Mouse (Mus musculus) lung, embryonic 15.5 days (tissue): ENCODE data around the gene Acp1. TPM values are rescaled to one million over a fixed set of nuclear protein-coding genes. Genes with fewer than 3 reads are reported as not detected.
A peak's percentile ranks its signal among the peaks of the same experiment; 100 is the strongest.

Experiments used
- ATAC-seq: fragments of 200-750 bp; cut with Nextera tagmentation; 2 replicates; pipeline ENCODE4 v1.8.0; 2017; ENCODE audit warnings: moderate number of reproducible peaks, borderline replicate concordance; ENCODE audit not compliant: low FRiP score, low TSS enrichment; ENCODE audit errors: extremely low read depth
- H3K27ac ChIP-seq: fragments of 300-500 bp; sonication (generic); 2 replicates; pipeline ENCODE4 v1.5.1; 2015; ENCODE audit warnings: moderate library complexity, mild to moderate bottlenecking, inconsistent platforms
- H3K27me3 ChIP-seq: fragments of 300-500 bp; sonication (generic); 2 replicates; pipeline ENCODE4 v1.6.1; 2015; ENCODE audit warnings: inconsistent platforms
- H3K36me3 ChIP-seq: fragments of 300-500 bp; sonication (generic); 2 replicates; pipeline ENCODE4 v1.6.1; 2015; ENCODE audit warnings: inconsistent platforms
- H3K4me1 ChIP-seq: fragments of 300-500 bp; sonication (generic); 2 replicates; pipeline ENCODE4 v1.6.1; 2015; ENCODE audit warnings: inconsistent platforms
- H3K4me2 ChIP-seq: fragments of 300-500 bp; sonication (generic); 2 replicates; pipeline ENCODE4 v1.6.1; 2015; ENCODE audit warnings: inconsistent platforms, mild to moderate bottlenecking, moderate library complexity
- H3K4me3 ChIP-seq: fragments of 300-500 bp; sonication (generic); 2 replicates; pipeline ENCODE4 v1.5.1; 2015; ENCODE audit warnings: mild to moderate bottlenecking, inconsistent platforms
- H3K9ac ChIP-seq: fragments of 300-500 bp; sonication (generic); 2 replicates; pipeline ENCODE4 v1.6.1; 2015; ENCODE audit warnings: inconsistent platforms
- H3K9me3 ChIP-seq: fragments of 300-500 bp; sonication (generic); 2 replicates; pipeline ENCODE4 v1.6.1; 2016; ENCODE audit warnings: inconsistent platforms
- whole genome bisulfite sequencing: fragments of 180-500 bp; shearing (Covaris S2); methylation state at CpG from one replicate; pipeline ENCODE4 v1.1.7; 2015; 5-methylcytosine and 5-hydroxymethylcytosine counted together
- polyA plus RNA-seq: library from polyadenylated mRNA; unstranded; fragments of >200 nt; fragmentation: Nextera tagmentation; extraction: Ambion mirVana; gene quantifications from 2 replicates; pipeline ENCODE4 v1.2.1, GENCODE M21; 2015

Acp1 gene
- 172 and 190 TPM in 2 replicates for polyA plus RNA-seq

DNA sequence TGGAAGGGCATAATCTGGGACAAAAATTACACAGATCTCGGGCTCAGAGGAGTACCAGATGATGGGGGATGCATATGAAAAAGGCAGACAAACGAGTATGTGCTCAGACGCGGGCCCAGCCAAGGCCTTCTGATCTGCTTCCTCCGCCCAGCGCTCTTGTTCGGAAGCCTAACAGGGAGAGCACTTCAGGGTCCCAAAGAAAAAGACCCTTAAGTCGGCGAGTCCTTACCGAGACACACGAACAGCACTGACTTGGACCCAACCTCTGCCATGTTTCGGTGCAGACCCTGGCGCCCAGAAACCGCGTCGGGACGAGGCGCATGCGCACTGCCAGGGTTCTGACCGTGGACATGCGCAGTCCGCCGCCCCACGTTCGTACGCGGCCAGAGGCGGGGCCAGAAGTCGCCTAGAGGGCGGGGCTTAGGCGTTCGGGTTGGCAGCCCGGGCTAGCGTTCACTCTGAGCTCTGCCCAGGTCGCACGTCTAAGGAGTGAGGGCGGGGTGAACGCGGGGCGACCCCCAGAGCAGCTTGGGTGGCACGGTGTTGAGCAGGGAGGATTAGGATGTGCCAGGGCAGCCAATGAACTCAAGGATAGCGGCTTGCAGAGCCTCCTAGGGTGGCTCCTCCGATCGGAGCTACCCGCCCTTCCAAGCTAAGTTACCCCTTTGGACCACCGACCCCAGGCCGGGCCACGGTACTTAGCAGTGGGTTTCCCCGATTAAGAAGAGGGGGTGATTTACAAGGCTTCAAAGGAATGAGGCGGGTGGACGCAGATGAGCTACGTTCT, at the start of gene Acp1, which contains the start of gene Sh3yl1:
TSS of gene Acp1 (minus strand) at position 329 of the 787 bp plus-strand sequence.
TSS of gene Sh3yl1 (plus strand) at position 408 of the 787 bp plus-strand sequence.
- Histone ChIP-seq H3K4me2 (peak within 1 kb of the TSS; percentile 74), H3K36me3 (no peaks in the 10 kb centered on the region), H3K4me3 (peak within 1 kb of the TSS; percentile 73), H3K27ac (peak within 1 kb of the TSS; percentile 37; the same call in 1 of the 2 replicates), H3K9ac (peak within 1 kb of the TSS; percentile 80), H3K27me3 (no peaks in the 10 kb centered on the region), H3K4me1 (peaks cover 15% of the 10 kb centered on the region), H3K9me3 (no peaks in the 10 kb centered on the region)
- ATAC-seq: peak; percentile 99
- whole genome bisulfite sequencing: under 1% methylated on average over 52 of the region's 52 CpGs

- no peak for ATAC-seq
- WGBS: 38% methylated on average over 3 of the region's 3 CpGs
These were observed 32.8 kb upstream of the Acp1 start for GRCm38 (mm10) chr12:30944197-30944596.

GRCm38 (mm10) chr12:30943057-30943986, 31.9 kb upstream of the Acp1 start:
- no peaks in the 10 kb centered on the region for H3K36me3 ChIP-seq
- no peaks in the 10 kb centered on the region for H3K27me3 ChIP-seq
- WGBS: 73% methylated on average over 14 of the region's 14 CpGs
- no peak overlapping the region for H3K4me3 ChIP-seq
- no peak overlapping the region for H3K9ac ChIP-seq
- no peaks in the 10 kb centered on the region for H3K4me1 ChIP-seq
- no peak for ATAC-seq
- H3K27ac ChIP-seq: no peak overlapping the region
- no peak overlapping the region for H3K4me2 ChIP-seq
- H3K9me3 ChIP-seq: no peaks in the 10 kb centered on the region

More at GRCm38 (mm10) chr12:30944197-30944596, 32.8 kb upstream of the Acp1 start:
- Histone ChIP-seq H3K9ac (no peak overlapping the region), H3K27ac (no peak overlapping the region), H3K27me3 (no peaks in the 10 kb centered on the region), H3K4me3 (no peak overlapping the region), H3K9me3 (no peaks in the 10 kb centered on the region), H3K4me2 (no peak overlapping the region), H3K36me3 (no peaks in the 10 kb centered on the region), H3K4me1 (no peaks in the 10 kb centered on the region)

GRCm38 (mm10) chr12:30936899-30937298, 25.5 kb upstream of the Acp1 start:
- no peak overlapping the region for H3K4me3 ChIP-seq
- H3K4me1 ChIP-seq: no peaks in the 10 kb centered on the region
- no peak overlapping the region for H3K9ac ChIP-seq
- WGBS: 73% methylated on average over 2 of the region's 2 CpGs
- no peak overlapping the region for H3K4me2 ChIP-seq
- no peak overlapping the region for H3K27ac ChIP-seq
- H3K27me3 ChIP-seq: no peaks in the 10 kb centered on the region
- H3K9me3 ChIP-seq: no peaks in the 10 kb centered on the region
- ATAC-seq: no peak
- H3K36me3 ChIP-seq: no peaks in the 10 kb centered on the region

DNA sequence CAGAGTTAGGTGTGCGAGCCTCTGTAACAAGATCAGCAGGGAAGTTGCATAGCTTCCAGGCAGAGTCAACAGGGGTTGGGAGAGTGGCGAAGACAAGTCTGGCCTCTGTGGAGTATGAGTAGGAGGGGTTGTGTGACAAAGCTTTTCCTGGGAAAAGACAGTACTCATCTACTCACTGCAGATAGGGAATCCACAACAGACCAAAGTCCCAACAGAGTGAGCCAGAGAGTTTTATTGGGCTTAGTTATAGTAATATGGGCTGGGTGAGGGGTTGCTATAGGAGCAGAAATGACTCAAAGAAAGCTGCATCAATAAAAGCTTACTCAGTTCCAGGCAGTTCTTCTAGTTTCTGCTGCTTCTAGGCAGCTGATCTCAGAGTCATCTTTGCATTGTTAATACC, 21.9 kb upstream of the Acp1 start:
- Histone ChIP-seq H3K9me3 (no peaks in the 10 kb centered on the region), H3K27ac (no peak overlapping the region), H3K4me1 (no peaks in the 10 kb centered on the region), H3K4me3 (no peak overlapping the region), H3K36me3 (no peaks in the 10 kb centered on the region), H3K9ac (no peak overlapping the region), H3K27me3 (no peaks in the 10 kb centered on the region), H3K4me2 (no peak overlapping the region)
- no peak for ATAC-seq
- 79% methylated on average over 2 of the region's 2 CpGs for WGBS

DNA sequence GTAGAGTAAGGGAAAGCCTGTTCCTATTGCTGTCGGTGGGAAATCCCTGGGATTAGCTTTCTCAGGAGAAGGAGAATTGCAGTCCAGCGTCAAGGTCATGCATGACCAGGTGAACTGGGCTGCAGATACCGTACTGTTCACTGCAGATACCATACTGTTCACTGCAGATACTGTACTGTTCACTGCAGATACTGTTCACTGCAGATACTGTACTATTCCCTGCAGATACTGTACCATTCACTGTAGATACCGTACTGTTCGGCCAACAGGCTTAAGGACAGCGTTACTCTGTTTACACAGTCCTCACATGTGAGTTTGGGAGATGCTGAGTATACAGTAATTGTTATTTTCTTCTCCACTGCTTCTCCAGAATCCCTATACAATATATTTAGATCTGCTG, 16.8 kb upstream of the Acp1 start:
- H3K27ac ChIP-seq: no peak overlapping the region
- no peaks in the 10 kb centered on the region for H3K4me1 ChIP-seq
- no peaks in the 10 kb centered on the region for H3K9me3 ChIP-seq
- H3K27me3 ChIP-seq: no peaks in the 10 kb centered on the region
- H3K36me3 ChIP-seq: no peaks in the 10 kb centered on the region
- WGBS: 85% methylated on average over 6 of the region's 6 CpGs
- no peak overlapping the region for H3K9ac ChIP-seq
- H3K4me3 ChIP-seq: no peak overlapping the region
- no peak overlapping the region for H3K4me2 ChIP-seq
- no peak for ATAC-seq

GRCm38 (mm10) chr12:30922401-30922800, 11.0 kb upstream of the Acp1 start:
- H3K36me3 ChIP-seq: no peaks in the 10 kb centered on the region
- no peaks in the 10 kb centered on the region for H3K4me1 ChIP-seq
- no peaks in the 10 kb centered on the region for H3K9me3 ChIP-seq
- no peak overlapping the region for H3K4me3 ChIP-seq
- H3K27ac ChIP-seq: no peak overlapping the region
- 80% methylated on average over 3 of the region's 3 CpGs for WGBS
- no peaks in the 10 kb centered on the region for H3K27me3 ChIP-seq
- no peak for ATAC-seq
- H3K4me2 ChIP-seq: no peak overlapping the region
- no peak overlapping the region for H3K9ac ChIP-seq

DNA sequence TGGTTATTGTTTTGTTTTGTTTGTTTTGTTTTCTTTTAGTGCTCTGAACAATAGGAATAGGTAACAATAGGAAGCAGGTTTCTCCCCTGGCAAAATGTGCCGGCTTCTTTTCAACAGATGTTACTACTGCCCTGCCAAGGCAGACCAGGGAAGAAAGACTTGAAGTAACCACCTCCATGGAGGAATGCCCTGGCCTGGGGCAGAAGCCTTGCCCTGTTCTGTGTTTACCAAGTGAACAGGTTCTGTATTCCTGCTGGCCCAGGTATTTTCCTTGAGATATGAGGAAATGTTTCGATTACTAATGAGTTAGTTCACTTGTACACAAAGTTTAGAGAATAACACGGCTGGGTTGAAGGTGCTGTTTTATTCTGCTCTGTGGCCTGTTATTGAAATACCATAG, 1.5 kb upstream of the Acp1 start:
- Histone ChIP-seq H3K27ac (no peak overlapping the region), H3K4me3 (peak overlapping the region; percentile 73), H3K36me3 (no peaks in the 10 kb centered on the region), H3K4me1 (peaks cover 15% of the 10 kb centered on the region), H3K9ac (no peak overlapping the region), H3K4me2 (peak overlapping the region; percentile 74; the same call in 1 of the 2 replicates), H3K27me3 (no peaks in the 10 kb centered on the region), H3K9me3 (no peaks in the 10 kb centered on the region)
- 64% methylated on average over 3 of the region's 3 CpGs for WGBS
- ATAC-seq: no peak

DNA sequence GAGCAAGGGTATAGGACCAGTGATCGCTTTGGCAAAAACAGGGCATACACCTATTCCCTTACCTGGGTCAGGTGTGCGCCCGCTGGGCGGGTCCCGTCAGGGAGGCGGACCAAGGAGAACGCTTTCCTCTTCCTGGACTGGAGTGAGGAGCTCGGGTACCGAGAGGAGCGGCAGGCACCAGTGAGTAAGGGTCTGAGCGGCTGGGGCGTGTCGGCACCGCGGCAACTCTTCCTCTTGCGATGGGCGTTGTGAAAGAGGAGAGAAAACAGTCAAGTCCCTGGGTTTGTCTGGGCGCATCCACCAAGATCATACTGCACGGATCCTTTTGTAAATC, 626 bp upstream of the Acp1 start:
- Histone ChIP-seq H3K27me3 (no peaks in the 10 kb centered on the region), H3K9me3 (no peaks in the 10 kb centered on the region), H3K36me3 (no peaks in the 10 kb centered on the region), H3K4me2 (peak overlapping the region; percentile 74), H3K27ac (0 out of 2 replicates have a peak overlapping the region, but pooled peaks have one; percentile 11), H3K9ac (peak overlapping the region; percentile 80), H3K4me3 (peak overlapping the region; percentile 73), H3K4me1 (peaks cover 15% of the 10 kb centered on the region)
- WGBS: under 1% methylated on average over 19 of the region's 19 CpGs
- ATAC-seq: peak; percentile 81

- H3K4me1 ChIP-seq: peaks cover 15% of the 10 kb centered on the region
- H3K4me2 ChIP-seq: peak overlapping the region; percentile 74
- WGBS: 10% methylated on average over 8 of the region's 8 CpGs
- H3K27ac ChIP-seq: peak overlapping the region; percentile 37; the same call in 1 of the 2 replicates
- H3K36me3 ChIP-seq: no peaks in the 10 kb centered on the region
- H3K9me3 ChIP-seq: no peaks in the 10 kb centered on the region
- H3K9ac ChIP-seq: peak overlapping the region; percentile 80
- no peaks in the 10 kb centered on the region for H3K27me3 ChIP-seq
- ATAC-seq: no peak
- H3K4me3 ChIP-seq: peak overlapping the region; percentile 73
These were observed 529 bp downstream of the Acp1 start for GRCm38 (mm10) chr12:30910860-30911259.

DNA sequence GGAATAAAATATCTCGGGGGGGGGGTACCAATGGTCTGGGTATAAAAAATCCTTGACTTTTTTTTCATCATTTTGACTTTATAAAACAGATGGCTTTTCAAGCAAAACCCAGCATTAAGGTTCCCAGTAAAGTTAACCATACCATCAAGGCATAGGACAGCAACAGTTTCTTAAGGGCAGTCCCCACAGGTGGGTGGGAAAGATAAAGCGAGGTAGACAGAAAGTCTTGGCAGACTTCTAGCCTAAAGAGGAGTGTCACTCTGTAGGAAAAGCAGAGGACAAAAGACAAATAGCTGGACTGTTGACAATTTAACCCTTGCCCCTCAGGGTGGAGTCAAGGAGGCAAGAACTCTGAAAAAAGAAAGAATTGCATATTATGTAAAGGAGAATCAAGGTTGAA, 1.5 kb downstream of the Acp1 start:
- H3K9me3 ChIP-seq: no peaks in the 10 kb centered on the region
- H3K27ac ChIP-seq: no peak overlapping the region
- no peak overlapping the region for H3K9ac ChIP-seq
- H3K4me2 ChIP-seq: no peak overlapping the region
- ATAC-seq: no peak
- 73% methylated on average over 2 of the region's 2 CpGs for WGBS
- peaks cover 15% of the 10 kb centered on the region for H3K4me1 ChIP-seq
- peaks cover 2% of the 10 kb centered on the region; the same call in 1 of the 2 replicates for H3K36me3 ChIP-seq
- no peak overlapping the region for H3K4me3 ChIP-seq
- no peaks in the 10 kb centered on the region for H3K27me3 ChIP-seq

DNA sequence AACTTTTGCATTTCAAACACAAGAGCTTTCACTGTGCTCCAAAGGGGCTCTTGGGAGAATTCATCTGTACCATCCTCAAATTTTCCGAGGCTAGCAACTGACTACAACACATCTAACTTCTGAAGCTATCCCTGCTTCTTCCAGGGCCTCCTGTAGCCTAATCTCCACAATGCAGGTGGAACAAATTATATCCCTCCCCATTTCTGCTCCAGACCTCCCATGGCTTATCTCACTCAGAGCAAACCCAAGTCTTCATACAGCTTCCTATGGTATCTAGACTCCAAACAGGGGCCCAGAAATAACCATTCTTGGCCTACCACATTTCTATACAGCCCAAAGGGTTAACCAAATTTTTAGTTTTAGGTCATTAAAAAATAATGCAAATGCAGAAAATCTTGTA, 2.7 kb downstream of the Acp1 start:
- Histone ChIP-seq H3K36me3 (peaks cover 11% of the 10 kb centered on the region), H3K27me3 (no peaks in the 10 kb centered on the region), H3K27ac (no peak overlapping the region), H3K4me3 (no peak overlapping the region), H3K9ac (no peak overlapping the region), H3K9me3 (no peaks in the 10 kb centered on the region), H3K4me2 (no peak overlapping the region), H3K4me1 (peaks cover 15% of the 10 kb centered on the region)
- ATAC-seq: no peak
- WGBS: 97% methylated on average over 1 of the region's 1 CpGs
